Mouse (Mus musculus) ES-Bruce4 (cell line): ENCODE data around the gene Cd300ld2. TPM values are rescaled to one million over a fixed set of nuclear protein-coding genes. Genes with fewer than 3 reads are reported as not detected.

Source experiments
- H3K27ac ChIP-seq: 2 replicates; pipeline ENCODE4 v1.5.1; 2012; ENCODE audit warnings: low read length, inconsistent platforms; ENCODE audit not compliant: insufficient read depth
- H3K27me3 ChIP-seq: 2 replicates; pipeline ENCODE4 v1.6.1; 2012; ENCODE audit warnings: mild to moderate bottlenecking, low read length, inconsistent platforms; ENCODE audit not compliant: control insufficient read depth, poor library complexity, insufficient read depth, severe bottlenecking
- H3K36me3 ChIP-seq: 2 replicates; pipeline ENCODE4 v1.6.1; 2012; ENCODE audit warnings: inconsistent platforms, mild to moderate bottlenecking, low read length, moderate library complexity; ENCODE audit not compliant: control insufficient read depth, poor library complexity, insufficient read depth, severe bottlenecking
- H3K4me1 ChIP-seq: one replicate; pipeline ENCODE4 v1.8.1; 2011; ENCODE audit warnings: low read length; ENCODE audit not compliant: control insufficient read depth, insufficient read depth
- H3K4me3 ChIP-seq: 2 replicates; pipeline ENCODE4 v1.5.1; 2011; ENCODE audit warnings: low read depth, mild to moderate bottlenecking, low read length
- H3K9ac ChIP-seq: 2 replicates; pipeline ENCODE4 v1.6.1; 2012; ENCODE audit warnings: low read depth, mild to moderate bottlenecking, inconsistent platforms; ENCODE audit not compliant: poor library complexity, severe bottlenecking
- H3K9me3 ChIP-seq: replicated peaks from 2 replicates; pipeline ENCODE4 v1.6.1; 2012; ENCODE audit warnings: mild to moderate bottlenecking, low read length, inconsistent platforms; ENCODE audit not compliant: control insufficient read depth, poor library complexity, insufficient read depth, severe bottlenecking
- CTCF ChIP-seq: IDR thresholded peaks from one replicate; pipeline ENCODE4 v1.8.1; 2011; ENCODE audit warnings: low read depth, low read length
- EP300 ChIP-seq: IDR thresholded peaks from 2 replicates; pipeline ENCODE4 v1.6.1; 2011; ENCODE audit warnings: low read depth, low read length; ENCODE audit not compliant: insufficient read depth
- POLR2A ChIP-seq: IDR thresholded peaks from one replicate; pipeline ENCODE4 v1.8.1; 2011; ENCODE audit warnings: low read length; ENCODE audit not compliant: insufficient read depth
- polyA plus RNA-seq: library from polyadenylated mRNA; stranded (reverse); fragments of >200 nt; gene quantifications from 2 replicates; pipeline ENCODE4 v1.2.4, GENCODE M21; 2011; ENCODE audit warnings: low read depth; ENCODE audit not compliant: missing spikeins, insufficient read depth, insufficient read length

Gene Cd300ld2
- polyA plus RNA-seq, 1 experiment = not detected

- Histone ChIP-seq H3K36me3 (no peaks in the 10 kb centered on the region), H3K9me3 (no peaks in the 10 kb centered on the region), H3K27me3 (no peaks in the 10 kb centered on the region), H3K4me3 (no peak within 1 kb of the TSS), H3K9ac (no peak within 1 kb of the TSS), H3K27ac (no peak within 1 kb of the TSS), H3K4me1 (no peaks in the 10 kb centered on the region)
- no peak for TF ChIP-seq CTCF
- TF ChIP-seq POLR2A = no peak
- no peak for TF ChIP-seq EP300
Observed at GRCm38 (mm10) chr11:114989793-114990192, 26.2 kb downstream of the Cd300ld2 start, which contains the start of gene Cd300ld. Gene Cd300ld (minus strand): TSS chr11:114989922.

GRCm38 (mm10) chr11:114981866-114982265 is 34.1 kb downstream of the Cd300ld2 start:
- Histone ChIP-seq H3K4me1 (no peaks in the 10 kb centered on the region), H3K4me3 (no peak overlapping the region), H3K27me3 (no peaks in the 10 kb centered on the region), H3K9me3 (peaks cover 35% of the 10 kb centered on the region), H3K27ac (no peak overlapping the region), H3K36me3 (no peaks in the 10 kb centered on the region), H3K9ac (no peak overlapping the region)
- no peak for TF ChIP-seq POLR2A
- TF ChIP-seq EP300 = no peak
- TF ChIP-seq CTCF = no peak

GRCm38 (mm10) chr11:114972726-114973125 is 43.3 kb downstream of the Cd300ld2 start:
- no peak overlapping the region for H3K9ac ChIP-seq
- H3K4me1 ChIP-seq = no peaks in the 10 kb centered on the region
- no peak overlapping the region for H3K4me3 ChIP-seq
- H3K36me3 ChIP-seq = no peaks in the 10 kb centered on the region
- peaks cover 15% of the 10 kb centered on the region for H3K9me3 ChIP-seq
- no peak for TF ChIP-seq POLR2A
- TF ChIP-seq CTCF = no peak
- TF ChIP-seq EP300 = no peak
- H3K27me3 ChIP-seq = no peaks in the 10 kb centered on the region
- H3K27ac ChIP-seq = no peak overlapping the region

- no peaks in the 10 kb centered on the region for H3K36me3 ChIP-seq
- TF ChIP-seq POLR2A = no peak
- no peak within 1 kb of the TSS for H3K27ac ChIP-seq
- H3K9ac ChIP-seq = no peak within 1 kb of the TSS
- no peak within 1 kb of the TSS for H3K4me3 ChIP-seq
- peaks cover 6% of the 10 kb centered on the region; the same call in 1 of the 2 replicates for H3K9me3 ChIP-seq
- H3K27me3 ChIP-seq = no peaks in the 10 kb centered on the region
- H3K4me1 ChIP-seq = no peaks in the 10 kb centered on the region
Observed at GRCm38 (mm10) chr11:114968752-114969207, 47.2 kb downstream of the Cd300ld2 start, which contains the start of gene Cd300c. Gene Cd300c (minus strand): TSS chr11:114969157.

DNA sequence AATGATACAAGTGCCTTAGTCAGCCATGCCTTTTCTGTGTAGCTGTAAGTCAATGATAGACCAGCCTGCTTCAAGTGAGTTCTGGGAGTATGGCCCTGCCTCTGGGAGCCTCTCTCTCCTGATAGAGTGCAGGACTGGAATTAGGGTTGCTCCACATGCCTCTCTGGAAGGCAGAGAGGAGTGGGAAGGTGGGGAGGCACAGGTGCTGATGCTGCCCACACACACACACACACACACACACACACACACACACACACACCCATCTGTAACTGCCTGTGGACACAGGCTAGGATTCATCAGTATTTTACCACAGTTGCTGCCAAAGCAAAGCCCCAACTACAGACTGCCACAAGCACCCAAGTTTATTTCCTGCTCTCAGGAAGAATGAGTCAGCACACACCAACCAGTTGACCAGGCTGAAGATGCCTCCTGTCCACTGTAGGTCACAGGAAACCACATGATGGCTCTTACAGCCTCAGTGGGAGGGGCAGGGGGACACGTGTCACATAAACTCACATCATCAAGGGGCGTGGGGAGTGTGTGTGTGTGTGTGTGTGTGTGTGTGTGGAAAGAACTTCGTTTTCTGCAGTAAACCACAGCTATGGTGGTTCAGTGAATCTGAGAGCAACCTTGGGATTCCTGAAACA is 50.7 kb downstream of the Cd300ld2 start:
- TF ChIP-seq EP300 (no peak), POLR2A (no peak), CTCF (no peak)
- no peak overlapping the region for H3K4me3 ChIP-seq
- H3K9ac ChIP-seq = no peak overlapping the region
- no peaks in the 10 kb centered on the region for H3K9me3 ChIP-seq
- no peaks in the 10 kb centered on the region for H3K4me1 ChIP-seq
- H3K36me3 ChIP-seq = no peaks in the 10 kb centered on the region
- no peak overlapping the region for H3K27ac ChIP-seq
- H3K27me3 ChIP-seq = no peaks in the 10 kb centered on the region

GRCm38 (mm10) chr11:114960369-114960768 is 55.6 kb downstream of the Cd300ld2 start:
- Histone ChIP-seq H3K9me3 (no peaks in the 10 kb centered on the region), H3K4me1 (no peaks in the 10 kb centered on the region), H3K9ac (no peak overlapping the region), H3K27ac (no peak overlapping the region), H3K4me3 (no peak overlapping the region), H3K36me3 (no peaks in the 10 kb centered on the region), H3K27me3 (no peaks in the 10 kb centered on the region)
- TF ChIP-seq POLR2A = no peak
- TF ChIP-seq EP300 = no peak
- no peak for TF ChIP-seq CTCF

Other genes starting within 250 kb of the Cd300ld2 start
- gene Btbd17, start 220.2 kb downstream of the Cd300ld2 start, polyA plus RNA-seq = 0.93 TPM in 1 of 2 replicates, not detected in the other
- gene Gpr142, start 217.3 kb downstream of the Cd300ld2 start, polyA plus RNA-seq = not detected in 2 replicates
- gene Gprc5c, start 165.0 kb downstream of the Cd300ld2 start, polyA plus RNA-seq = 48.8 and 57.0 TPM in 2 replicates
- gene Cd300a, start 126.2 kb downstream of the Cd300ld2 start, polyA plus RNA-seq = 0.78 and 2.3 TPM in 2 replicates
- not detected in 2 replicates for gene Cd300lb, start 81.8 kb downstream of the Cd300ld2 start, polyA plus RNA-seq
- not detected in 2 replicates for gene Cd300c, start 47.0 kb downstream of the Cd300ld2 start, polyA plus RNA-seq
- gene Cd300ld, start 26.3 kb downstream of the Cd300ld2 start, polyA plus RNA-seq = not detected in 2 replicates
- not detected in 2 replicates for gene Cd300c2, start 14.3 kb downstream of the Cd300ld2 start, polyA plus RNA-seq
- not detected in 2 replicates for gene Cd300ld4, start 10.8 kb upstream of the Cd300ld2 start, polyA plus RNA-seq
- not detected in 2 replicates for gene Cd300ld5, start 21.6 kb upstream of the Cd300ld2 start, polyA plus RNA-seq
- not detected in 2 replicates for gene Cd300ld3, start 32.2 kb upstream of the Cd300ld2 start, polyA plus RNA-seq
- gene Cd300e, start 46.0 kb upstream of the Cd300ld2 start, polyA plus RNA-seq = not detected in 2 replicates
- gene Rab37, start 75.2 kb upstream of the Cd300ld2 start, polyA plus RNA-seq = 0.99 and 3.0 TPM in 2 replicates
- gene Cd300lf, start 117.8 kb upstream of the Cd300ld2 start, polyA plus RNA-seq = 1.1 TPM in 1 of 2 replicates, not detected in the other
- 73.2 and 77.8 TPM in 2 replicates for gene Slc9a3r1, start 147.1 kb upstream of the Cd300ld2 start, polyA plus RNA-seq
- 4.8 and 8.0 TPM in 2 replicates for gene Tmem104, start 171.3 kb upstream of the Cd300ld2 start, polyA plus RNA-seq
- gene Nat9, start 171.7 kb upstream of the Cd300ld2 start, polyA plus RNA-seq = 13.1 and 16.2 TPM in 2 replicates